Mouse (Mus musculus): ENCODE measurements around the gene Macrod2. TPM values are rescaled to one million over a fixed set of nuclear protein-coding genes. Genes with fewer than 3 reads are reported as not detected.

The Macrod2 gene
- polyA plus RNA-seq, 1 experiment, result 2.3 TPM

DNA sequence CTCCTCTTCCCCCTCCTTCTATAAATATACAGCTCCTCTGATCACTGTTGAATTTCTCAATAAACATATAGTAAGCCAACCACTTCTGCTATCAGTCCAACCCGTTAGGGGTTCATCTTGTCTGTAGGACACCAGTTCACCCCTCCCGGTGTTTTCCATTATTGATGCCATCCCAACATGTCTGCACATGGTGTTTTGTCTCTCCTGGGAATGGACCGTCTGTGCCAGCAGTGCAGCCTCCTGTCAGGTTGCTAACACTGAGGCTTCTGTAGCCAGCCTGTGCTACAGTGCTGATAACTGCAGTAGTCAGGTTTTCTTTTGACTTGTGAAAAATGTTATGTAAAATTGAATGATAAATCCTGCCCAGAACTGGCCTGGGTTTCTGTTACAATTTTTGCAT, 1928.0 kb downstream of the Macrod2 start:
- 67% methylated on average over 3 of the region's 3 CpGs for WGBS
- no peak for DNase-seq (ENCODE audit: low read depth, low spot score)

DNA sequence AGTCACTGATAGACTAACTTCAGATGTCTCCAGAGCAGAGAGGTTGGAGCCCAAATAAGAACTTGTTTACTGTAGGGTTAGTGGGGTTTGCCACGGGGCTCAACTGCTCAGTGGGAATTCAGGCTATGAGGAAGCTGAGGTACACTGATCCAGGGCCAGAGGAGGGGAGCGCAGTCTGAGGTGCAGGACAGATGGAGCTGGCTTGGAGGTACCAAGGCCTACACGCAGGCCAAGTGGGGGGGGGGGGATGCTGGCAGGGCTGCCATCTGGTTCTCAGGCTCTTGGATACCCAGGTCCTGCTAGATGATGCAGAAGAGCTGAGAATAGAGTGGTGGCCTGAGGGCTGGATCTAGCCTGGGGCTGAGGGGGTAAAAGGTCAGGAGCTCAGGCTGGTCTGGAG, 1931.6 kb downstream of the Macrod2 start:
- 83% methylated on average over 3 of the region's 3 CpGs for WGBS
- no peak for DNase-seq (ENCODE audit: low read depth, low spot score)

DNA sequence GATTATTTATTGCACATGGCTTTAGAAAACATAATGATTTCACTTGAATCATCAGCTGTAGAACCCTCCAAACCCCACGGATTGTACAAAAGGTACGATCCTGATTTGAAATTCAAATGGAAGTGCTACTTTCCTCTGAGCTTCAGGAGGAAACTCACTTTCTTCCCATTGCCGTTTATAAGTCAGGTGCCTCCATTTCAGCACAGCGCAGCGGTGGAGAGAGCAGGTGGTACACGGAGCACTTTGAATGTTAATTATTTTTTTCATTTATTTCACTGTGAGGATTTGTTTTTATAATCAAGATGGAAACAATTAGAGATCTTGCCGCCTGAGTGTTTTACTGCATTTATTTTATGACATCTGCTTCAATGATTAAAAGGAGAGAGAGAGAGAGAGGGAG, 1934.7 kb downstream of the Macrod2 start:
- 68% methylated on average over 7 of the region's 7 CpGs for WGBS

DNA sequence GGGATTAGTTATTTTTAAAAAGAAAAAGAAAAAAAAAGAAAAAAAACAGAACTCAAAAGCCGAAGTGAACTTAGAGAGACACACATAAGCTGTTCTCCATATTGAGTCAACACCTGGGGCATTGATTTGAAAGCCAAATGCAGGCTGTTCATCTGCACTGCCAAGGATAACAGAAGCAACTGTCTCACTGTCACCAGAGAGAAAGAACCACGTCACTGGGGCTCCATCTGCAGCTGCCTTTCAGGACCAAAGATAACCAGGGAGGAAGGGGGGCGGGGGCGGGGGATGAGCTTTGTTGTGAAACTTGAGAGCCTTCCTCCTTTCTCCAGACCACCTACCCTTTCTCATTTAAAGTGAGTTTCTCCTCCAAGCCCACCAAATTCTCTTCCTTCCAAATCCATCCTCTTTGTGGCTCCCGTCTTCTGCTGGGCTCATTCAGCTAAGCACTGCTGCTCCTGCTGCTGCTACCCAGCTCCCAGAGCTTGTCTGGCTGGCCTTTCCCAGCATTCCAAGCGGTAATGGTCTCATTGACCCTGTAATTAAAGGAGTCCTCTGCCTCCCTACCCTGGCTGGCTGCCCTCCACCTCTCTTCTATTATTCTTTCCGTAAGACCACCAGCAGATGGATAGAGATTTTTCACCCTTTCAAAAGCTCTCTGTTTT, 1939.5 kb downstream of the Macrod2 start:
- 36% methylated on average over 7 of the region's 7 CpGs for WGBS
- DNase-seq (ENCODE audit: low read depth, low spot score), result no peak

More for the DNA sequence above, 1934.7 kb downstream of the Macrod2 start:
- DNase-seq (ENCODE audit: low read depth, low spot score), result no peak

DNA sequence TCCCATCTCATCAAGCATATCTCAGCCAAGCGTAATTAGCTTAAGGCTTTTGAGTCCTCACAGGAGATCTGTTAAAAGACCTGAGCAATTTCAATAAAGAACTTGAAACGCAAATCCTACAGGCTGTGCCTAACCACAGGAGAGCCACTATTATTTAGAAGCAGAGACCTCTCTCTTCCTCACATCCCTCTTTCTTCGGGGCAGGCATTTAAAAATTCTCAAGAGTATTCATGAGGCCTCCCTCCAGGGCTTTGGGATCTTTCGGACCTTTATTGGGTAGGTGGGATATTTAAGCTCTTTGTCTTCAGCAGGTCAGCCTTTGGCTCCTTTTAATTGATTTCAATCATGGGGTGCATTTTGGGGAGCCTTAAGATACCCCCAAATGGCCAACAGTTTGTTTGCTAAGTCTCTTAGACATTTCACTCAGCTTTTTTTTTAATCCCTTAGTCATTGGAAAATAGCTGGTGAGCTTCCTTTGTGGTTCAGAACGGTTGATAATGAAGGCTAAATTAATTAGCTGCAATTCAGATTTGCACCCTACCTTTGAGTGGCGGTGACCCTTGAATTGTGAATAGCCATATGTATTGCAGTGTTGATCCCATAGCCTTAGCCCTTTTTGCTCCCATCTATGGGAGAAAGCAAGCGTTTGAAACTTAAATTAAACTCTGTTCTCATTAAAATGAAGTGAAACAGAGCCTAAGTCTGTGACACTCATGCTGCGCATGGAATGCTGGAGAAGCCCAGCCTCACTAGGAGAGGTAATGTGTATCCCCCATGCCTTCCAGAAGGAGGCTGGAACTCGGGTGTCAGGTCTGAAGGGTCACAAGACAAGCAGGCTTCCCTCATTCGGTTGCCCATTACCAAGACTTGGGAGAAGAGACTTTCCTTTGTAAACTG, 1940.2 kb downstream of the Macrod2 start:
- DNase-seq (ENCODE audit: low read depth, low spot score), result no peak
- 68% methylated on average over 10 of the region's 10 CpGs for WGBS

DNA sequence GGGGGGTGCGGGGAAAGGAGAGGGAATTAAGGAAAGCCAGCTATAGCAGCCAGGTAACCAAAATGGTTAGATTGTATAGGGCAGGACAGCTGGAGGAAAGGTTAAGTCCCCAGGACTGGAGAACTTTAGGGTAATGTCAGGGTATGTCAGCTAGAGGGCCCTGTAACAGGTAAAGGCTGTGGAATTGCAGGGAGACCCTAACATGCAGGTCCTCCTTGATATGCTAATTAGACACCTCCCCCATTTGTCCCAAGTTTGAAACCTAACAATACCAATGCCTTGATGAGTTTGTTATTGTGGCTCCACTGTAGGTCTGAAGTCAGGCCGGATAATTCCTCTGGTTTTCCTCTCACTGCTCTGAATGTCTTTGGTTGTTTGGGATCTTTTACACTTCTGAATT, 1948.9 kb downstream of the Macrod2 start:
- DNase-seq (ENCODE audit: low read depth, low spot score), result no peak
- 46% methylated on average over 2 of the region's 2 CpGs for WGBS

DNA sequence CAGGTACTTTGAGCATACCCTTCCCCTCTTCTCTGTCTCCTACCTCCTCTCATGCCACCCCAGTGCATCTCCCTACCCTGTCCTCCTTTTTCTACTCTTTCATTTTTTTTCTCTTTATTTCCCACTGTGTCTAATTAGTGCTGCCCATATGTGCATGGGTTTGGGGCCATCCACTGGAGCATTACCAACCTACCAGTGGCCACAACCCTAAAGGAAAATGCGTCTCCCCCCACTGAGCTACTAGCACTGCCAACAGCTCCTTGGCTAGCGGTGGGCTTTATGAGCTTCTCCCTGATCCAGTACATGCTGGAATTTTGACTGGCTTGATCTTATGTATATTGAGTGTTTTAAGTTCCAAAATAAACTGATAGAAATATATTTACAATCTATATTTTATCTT, 1949.6 kb downstream of the Macrod2 start:
- WGBS, result 89% methylated on average over 2 of the region's 2 CpGs
- no peak for DNase-seq (ENCODE audit: low read depth, low spot score)

DNA sequence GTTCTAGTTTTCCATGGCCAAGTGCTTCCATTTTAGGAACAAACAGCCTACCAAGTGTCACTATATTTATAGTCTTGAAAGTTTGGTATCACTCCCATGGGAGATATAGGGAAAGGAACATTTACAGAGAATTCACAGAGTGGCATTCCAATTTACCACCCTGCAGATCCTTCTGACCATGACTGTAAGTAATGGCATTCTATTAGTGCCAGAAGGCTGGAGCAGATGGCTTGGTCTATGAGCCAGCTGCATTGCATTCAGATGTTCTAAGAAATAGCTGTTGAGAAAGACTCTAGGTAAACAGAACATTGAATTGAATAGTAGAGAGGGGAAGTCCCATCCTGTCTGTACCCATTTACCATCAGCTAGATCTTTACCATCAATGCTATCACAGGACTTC, 1954.7 kb downstream of the Macrod2 start:
- DNase-seq (ENCODE audit: low read depth, low spot score), result no peak

DNA sequence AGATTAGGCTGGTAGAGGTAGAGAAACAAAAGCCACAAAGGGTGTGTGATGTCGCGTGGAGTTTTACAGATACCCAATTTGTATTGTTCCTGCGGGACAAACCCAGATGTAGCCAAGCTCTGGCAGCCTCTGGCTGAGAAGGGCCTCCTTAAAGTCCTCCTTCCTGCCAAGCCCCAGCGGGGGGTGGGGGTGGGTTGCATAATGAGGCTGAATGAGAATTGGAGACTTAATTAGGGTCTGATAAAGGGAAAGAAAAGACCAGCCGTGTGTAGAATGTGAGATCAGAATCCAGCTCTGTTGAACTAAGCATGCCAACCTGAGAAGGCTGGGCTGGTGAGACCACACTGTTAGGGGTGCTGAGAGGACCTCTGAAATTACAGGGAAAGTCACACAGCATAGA, 1967.8 kb downstream of the Macrod2 start:
- no peak for DNase-seq (ENCODE audit: low read depth, low spot score)
- 26% methylated on average over 5 of the region's 5 CpGs for WGBS

DNA sequence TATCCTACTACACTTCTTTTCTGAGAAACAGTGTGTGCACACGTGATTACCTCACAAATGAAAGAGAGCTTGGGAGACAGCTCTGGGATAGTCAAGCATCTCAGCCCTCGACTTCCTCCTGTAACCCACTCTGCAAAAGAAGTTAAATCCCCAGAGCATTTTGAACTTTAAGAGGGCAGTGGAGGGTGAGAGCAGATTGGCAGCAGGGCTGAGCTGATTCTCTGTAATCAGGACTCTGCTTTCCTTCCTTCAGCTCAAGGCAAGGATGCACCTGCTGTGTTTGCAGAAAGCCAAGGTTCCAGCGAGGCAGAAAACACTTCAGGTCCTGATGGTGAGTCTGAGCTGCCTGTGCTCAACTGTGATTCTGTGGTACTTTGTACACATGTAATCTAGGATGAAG, 1978.9 kb downstream of the Macrod2 start:
- WGBS, result 16% methylated on average over 3 of the region's 3 CpGs
- no peak for DNase-seq (ENCODE audit: low read depth, low spot score)

DNA sequence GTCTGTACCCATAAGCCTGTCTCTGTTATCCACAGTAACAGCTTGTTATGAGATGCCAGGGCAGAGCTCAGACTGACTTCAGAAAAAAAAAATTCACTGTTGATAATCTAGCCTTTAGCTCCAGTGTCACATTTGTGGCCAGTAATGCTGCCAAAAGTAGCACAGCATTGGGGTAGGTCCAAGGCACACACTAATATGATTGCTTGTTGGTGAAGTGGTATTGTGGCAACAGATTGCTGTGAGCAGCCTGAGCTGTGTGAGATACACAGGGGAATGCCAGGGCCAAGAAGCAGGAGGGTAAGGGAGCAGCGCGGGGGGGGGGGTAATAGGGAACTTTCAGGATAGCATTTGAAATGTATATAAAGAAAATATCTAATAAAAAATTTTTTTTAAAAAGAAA, 1985.5 kb downstream of the Macrod2 start:
- 87% methylated on average over 2 of the region's 2 CpGs for WGBS

DNA sequence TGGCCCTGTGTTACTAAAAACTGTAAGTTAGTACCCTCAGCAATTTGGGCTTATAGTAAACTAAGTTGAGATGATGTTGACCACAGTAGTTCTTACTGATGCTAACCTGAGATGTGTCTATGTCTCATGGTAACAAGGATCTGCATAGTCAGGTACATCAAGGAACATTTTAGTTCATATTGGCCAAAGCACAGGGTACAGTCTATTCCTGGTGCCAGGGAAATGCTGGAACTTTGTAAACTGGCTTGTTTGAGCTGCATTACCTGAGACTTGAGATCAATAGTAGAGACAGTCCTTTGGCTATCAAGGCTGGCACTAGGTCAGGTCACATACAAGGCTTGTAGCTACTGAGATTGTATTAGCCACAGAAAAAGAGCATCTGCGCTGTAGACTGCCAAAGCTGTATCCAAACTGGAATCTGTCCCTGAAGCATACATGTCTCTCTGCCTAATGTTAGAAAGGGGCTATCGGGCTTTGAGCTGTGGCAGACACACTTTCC, 1986.0 kb downstream of the Macrod2 start:
- no peak for DNase-seq (ENCODE audit: low read depth, low spot score)
- 92% methylated on average over 2 of the region's 2 CpGs for WGBS

More for the DNA sequence above, 1985.5 kb downstream of the Macrod2 start:
- no peak for DNase-seq (ENCODE audit: low read depth, low spot score)

DNA sequence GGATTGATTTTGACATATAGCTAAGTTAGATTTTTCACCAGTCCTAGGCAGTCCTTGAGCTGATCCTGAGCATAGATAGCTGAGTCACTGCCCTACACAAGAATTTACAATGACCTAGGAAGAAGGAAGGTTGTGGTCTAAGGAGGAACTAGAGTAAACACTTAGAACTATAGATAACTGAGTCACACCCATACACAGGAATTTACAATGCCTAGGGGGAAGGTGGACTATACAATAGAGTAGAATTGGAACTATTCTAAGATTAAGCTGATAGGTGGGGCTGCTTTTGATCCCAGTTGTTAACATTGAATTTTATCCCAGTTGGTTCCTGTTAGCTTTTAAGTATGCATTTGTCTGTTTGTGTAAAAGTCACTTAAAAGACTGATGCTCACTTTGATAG, 1998.4 kb downstream of the Macrod2 start:
- DNase-seq (ENCODE audit: low read depth, low spot score), result no peak

DNA sequence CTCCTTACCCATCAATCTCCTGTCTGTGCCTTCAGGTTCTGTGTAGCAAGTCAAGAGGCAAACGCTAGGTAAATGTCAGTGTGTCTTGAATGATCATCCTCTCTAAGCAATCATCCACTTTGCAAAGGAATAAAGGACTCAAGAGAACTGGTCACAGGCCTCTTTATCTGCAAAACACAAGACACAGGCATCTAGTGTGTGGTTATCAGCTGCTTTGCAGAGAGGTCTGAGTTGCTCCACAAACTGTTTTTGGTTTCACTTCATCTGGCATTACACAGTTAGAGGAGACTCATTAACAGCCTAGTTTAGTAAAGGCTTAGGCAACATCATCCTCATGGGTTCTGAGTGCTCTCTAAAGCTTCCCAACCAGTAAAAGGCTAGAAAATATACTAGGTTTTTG, 2004.4 kb downstream of the Macrod2 start:
- 66% methylated on average over 1 of the region's 1 CpGs for WGBS
- DNase-seq (ENCODE audit: low read depth, low spot score), result no peak

DNA sequence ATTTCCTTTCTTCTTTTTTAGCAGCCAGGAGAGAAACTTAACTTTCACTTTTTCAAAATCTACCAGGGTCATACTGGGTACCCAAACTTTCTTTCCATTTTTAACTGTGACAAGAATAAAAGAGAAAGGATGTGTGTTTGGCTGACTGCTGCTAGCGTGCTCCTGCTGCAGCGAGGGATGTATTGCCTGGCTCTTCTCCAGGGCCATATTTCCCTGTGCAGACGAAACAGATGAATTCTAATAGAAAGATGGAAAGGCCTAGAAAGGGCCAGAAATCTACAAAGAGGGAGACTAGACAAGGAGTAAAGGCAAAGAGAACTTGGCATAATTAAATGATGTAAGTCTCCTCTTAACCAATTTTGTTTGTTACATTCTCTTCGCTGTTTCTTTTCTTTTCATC, 2005.7 kb downstream of the Macrod2 start:
- 67% methylated on average over 4 of the region's 4 CpGs for WGBS
- DNase-seq (ENCODE audit: low read depth, low spot score), result no peak

DNA sequence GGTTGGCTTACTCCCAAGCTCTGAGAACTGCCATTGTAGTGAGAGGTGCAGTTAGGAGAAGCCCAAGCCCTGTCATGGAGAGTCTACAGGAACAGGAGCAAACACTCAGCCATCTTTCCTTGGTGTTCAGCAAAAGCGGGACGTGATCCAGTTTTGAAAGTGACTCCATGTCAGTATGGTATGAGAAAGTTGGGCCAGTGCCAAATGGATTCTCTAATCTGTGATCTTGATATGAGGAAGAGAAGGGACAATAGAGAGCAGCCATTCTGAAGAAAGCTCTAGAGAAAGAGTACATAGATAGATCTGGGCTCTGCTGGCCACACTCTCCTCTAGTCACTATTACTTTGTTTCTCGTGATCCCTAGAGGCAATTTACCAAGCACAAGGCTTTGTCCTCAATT, 2006.2 kb downstream of the Macrod2 start:
- no peak for DNase-seq (ENCODE audit: low read depth, low spot score)
- WGBS, result 90% methylated on average over 3 of the region's 3 CpGs

DNA sequence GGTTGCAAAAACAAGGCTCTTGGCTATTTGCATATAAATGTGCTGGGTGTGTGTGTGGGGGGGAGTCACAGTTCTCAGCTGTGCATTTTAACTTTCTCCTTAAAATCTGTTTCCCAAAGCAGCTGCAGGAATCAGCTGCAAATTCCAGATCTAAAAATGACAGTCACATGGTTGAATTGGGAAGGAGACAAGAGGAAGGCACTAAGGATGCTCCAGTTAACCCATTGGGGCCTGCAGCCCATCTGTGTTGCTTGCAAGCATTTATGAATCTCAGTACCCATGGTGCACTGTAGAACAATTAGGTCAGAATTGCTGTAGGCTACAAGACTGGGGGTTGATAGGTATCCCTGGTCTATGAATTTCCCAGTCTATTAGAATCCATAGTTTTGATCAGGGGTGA, 2008.3 kb downstream of the Macrod2 start:
- DNase-seq (ENCODE audit: low read depth, low spot score), result no peak

DNA sequence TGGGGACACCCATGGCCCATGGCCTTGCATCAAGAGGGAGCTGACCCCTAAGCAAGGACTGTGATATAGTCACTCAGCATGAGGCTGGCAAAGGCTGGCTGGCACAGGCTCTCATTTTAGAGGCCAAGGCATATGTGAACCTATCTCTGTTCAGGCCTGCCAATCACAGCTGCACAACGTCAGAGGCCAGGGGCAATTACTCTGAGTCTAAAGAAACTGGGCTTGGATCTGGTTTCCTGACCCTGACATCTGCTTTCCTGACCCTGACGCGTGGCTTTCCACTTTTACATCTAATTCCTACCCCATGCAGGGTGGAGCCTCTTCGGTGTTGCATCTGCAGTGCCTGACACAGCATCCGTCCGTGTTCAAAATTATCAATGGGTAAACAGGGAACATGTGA, 2009.2 kb downstream of the Macrod2 start:
- WGBS, result 67% methylated on average over 6 of the region's 6 CpGs
- DNase-seq (ENCODE audit: low read depth, low spot score), result no peak

DNA sequence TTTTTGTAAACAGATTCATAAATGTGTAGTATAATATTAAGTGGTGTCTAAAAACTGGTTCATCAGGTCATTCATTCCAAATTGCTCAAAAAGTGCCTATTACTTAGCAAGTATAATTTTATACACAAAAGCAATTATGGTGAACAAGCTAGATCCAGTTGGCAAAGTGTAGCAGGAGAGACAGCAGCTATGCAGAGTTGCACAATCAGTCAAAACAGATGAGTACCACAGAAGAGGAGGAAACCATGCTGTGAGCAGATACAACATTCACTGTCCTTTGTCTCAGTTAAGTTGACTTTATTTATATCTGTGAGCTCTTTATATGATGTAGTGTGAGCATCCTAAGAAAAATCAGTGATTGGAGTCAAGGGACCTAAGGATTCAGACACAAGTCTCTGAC, 2012.2 kb downstream of the Macrod2 start:
- no peak for DNase-seq (ENCODE audit: low read depth, low spot score)

DNA sequence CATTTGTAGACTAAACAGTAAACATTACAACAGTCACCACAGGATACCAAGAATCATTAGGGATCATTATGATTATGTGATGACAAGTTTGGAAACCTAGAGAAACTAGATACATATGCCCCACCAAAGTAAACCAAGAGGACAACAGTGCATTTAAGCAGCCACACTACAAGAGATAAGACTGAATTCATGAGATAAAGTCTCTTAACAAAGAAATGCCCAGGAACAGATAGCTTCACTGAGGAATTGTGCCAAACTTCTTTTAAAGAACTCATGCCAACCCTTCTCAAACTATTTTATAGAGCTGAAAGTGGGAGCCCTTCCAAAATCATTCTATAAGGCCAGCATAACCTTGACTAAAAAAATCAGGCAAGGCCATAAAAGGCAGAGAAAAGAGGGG, 2015.0 kb downstream of the Macrod2 start:
- no peak for DNase-seq (ENCODE audit: low read depth, low spot score)

DNA sequence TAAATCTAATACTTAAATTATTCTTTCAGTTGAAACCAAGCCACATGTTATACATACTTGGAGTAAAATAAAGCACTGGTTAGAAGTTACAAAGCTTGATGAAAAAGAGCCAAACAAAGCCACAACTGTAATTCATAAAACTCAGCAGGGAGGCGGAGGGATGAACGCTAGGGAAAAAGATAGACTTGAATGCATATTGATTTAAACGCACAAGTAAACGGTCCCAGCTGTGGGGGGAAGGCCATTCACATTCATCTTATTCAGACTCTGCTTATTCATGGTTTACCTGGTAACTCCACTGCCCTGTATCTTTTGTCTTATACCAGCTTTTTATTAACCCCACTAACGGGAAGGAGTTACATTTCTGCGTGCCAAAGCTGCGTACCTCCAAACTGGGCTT, 2038.0 kb downstream of the Macrod2 start:
- 40% methylated on average over 7 of the region's 7 CpGs for WGBS
- no peak for DNase-seq (ENCODE audit: low read depth, low spot score)
